Mouse (Mus musculus) neural tube, embryonic 10.5 days (tissue): ENCODE results near the gene Ssr1.

Source experiments
- DNase-seq: peaks from one replicate; pipeline ENCODE4 v3.0.0-alpha.2; 2017; ENCODE audit warnings: low spot score; ENCODE audit errors: extremely low spot score

The Ssr1 gene

GRCm38 (mm10) chr13:37980346-37980745 lies 13.7 kb downstream of the Ssr1 start:
- DNase-seq, result no peak

GRCm38 (mm10) chr13:37979506-37979905 lies 14.5 kb downstream of the Ssr1 start:
- DNase-seq, result no peak

GRCm38 (mm10) chr13:37974731-37975130 lies 19.3 kb downstream of the Ssr1 start:
- no peak for DNase-seq

DNA sequence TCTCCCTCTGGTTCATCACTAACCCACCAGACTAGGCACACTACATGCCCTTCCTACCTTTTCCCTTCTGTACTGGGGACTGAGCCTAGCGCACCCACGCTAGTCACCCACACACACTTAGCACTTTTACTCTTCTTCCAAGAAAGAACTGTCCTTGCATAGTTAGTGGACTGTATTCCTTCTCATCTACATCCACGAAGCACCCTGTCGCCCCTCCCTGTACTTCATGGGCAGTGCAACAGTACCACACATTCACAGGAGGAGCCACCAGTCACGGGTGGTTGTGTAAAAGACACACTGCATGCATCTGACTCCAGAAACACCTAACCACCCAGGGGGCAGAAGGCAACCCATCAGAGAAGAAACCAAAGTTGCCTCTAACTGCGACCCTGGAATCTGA lies 20.0 kb downstream of the Ssr1 start:
- no peak for DNase-seq

GRCm38 (mm10) chr13:37970887-37971530 lies 23.0 kb downstream of the Ssr1 start:
- no peak for DNase-seq

GRCm38 (mm10) chr13:37969988-37970387 lies 24.0 kb downstream of the Ssr1 start:
- no peak for DNase-seq

DNA sequence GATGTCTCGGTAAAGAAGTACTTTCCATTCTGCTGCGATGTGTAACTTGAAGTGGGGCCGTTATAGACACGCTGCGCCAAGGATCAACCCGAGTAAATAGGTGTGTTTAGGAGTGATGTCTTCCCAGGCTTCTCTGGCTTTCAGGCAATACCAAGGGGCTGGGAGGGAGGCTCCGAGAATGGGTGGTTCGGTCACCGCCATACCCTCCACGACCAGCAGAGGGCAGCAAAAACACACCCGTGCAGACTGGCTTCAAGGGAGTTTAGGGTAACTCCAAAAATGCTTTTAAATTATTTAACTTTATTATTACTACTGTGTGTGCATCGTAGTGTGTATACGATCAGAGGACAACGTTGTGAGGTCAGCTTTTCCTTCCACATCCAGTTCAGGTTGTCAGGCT lies 24.7 kb downstream of the Ssr1 start:
- DNase-seq, result peak; percentile 93

DNA sequence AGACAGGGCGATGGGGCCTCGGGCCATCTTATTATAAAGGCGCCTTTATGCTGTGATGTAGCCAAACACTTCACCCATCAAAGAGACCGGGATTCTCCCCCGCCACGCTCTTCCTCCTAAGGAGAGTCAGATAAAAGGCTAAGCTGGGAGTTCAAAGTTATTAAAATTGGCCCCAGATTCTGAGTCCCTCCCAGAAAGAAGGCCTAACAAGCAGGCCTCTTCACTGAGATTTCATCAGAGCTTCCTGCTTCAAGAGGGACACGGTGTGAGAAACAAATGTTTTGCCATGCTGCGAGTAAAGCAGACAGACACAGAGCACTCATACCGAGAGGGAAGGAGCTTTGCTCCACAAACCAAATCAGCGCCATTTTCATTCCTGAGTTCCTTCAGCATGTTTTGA lies 26.5 kb downstream of the Ssr1 start:
- no peak for DNase-seq

GRCm38 (mm10) chr13:37967052-37967437 lies 27.0 kb downstream of the Ssr1 start:
- peak; percentile 49 for DNase-seq

DNA sequence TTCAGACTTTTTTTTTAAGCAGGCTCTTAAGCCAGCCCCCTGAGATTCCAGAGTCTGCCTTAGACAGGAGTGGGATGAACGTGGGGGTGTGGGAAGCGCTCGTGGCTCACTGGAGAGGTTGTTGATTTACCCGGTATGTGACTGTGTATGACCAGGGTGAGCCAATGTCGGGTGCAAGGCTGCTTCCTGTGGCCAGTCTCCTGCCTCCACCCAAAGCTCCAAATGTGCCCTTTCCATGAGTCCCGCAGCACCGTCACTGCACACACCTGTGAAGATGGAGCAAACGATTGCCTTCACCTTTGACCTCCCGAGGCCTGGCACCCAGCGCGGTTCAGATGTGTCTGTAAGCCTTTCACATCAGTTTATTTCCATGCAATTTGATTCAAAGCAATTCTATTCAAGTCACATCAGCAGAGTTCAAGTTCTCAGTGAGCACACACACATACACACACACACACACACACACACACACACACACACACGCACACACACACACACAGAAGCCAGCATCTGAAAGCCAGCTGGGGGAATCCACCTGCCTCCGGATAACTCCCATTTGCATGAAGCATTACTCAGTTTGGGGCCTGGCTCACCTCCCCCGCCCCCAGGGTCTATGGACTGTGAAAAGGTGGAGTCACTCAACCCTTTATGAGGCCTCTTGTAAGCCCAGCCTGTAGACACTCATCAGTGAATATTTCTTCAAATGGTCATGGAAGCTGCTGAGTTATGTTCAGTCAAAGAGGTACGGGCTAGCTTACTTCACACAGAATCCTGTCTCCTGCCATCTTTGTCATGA lies 27.6 kb downstream of the Ssr1 start:
- DNase-seq, result peak; percentile 28

DNA sequence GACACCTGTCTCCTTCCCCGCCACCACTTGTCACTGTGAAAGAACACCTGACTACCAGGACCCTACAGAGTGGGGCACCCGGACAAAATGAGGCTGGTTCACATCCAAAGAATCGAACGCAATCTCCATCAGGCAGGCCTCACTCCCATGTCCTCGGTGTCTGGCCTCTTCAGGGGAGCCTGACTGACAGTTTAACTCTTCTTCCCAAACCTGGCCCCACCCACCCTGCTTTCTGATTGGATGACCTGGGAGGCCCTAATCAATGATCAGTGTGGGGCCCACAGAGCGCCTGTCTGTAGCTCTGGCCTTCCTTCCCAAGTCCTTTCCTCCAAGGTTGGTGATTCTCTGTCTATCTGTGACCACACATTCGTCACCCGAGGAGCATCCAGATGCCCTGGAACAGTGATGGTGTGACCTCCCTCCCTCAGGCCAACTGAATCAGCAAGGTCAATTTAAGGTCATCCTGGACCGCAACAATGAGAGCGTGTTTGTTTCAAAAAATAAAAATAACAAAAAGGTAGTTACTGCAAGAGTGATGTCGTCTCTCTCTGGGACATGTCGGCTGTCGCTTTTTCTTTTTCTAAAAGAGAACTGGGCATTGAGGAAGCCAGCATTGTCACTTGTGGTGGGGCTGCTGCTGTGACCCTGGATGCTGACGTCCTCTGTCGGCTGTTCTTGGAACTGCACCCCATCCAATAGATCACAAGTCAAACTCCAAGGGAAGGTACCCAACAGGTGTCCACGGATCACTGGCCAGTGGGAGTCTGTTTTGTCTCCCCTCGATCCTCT lies 28.7 kb downstream of the Ssr1 start:
- peak; percentile 52 for DNase-seq

- peak; percentile 26 for DNase-seq
Observed at GRCm38 (mm10) chr13:37964128-37965087, 29.6 kb downstream of the Ssr1 start.

DNA sequence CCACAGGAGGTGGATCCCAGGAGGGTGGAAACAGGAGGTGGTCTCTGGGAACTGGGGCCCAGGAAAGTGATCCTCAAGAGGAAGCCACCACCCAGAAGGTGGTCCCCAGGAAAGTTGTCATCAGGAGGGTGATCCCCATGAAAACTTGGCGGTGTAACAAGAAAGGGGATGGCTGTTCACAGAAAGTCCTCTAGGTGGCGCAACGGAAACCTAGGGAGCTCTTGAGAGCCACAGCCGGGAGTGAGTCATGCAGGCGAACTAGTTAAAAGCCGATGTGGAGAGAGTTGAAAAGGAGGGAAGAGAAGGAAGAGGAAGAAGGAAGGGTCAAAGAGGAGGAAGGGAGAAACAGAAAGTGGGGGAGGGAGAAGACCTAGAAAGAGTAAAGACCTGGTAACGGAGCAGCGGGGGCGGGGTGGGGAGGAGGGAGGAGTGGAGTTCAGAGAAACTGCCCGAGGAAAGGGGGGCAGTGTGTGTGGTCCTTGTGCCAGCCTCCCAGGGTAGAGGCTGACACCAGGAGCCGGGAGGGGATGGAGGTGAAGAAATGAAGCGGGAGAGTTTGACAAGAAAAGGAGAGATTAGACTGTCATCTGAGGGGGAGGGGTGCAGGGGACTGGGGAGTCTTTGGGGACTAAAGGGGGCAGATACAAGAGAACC lies 30.5 kb downstream of the Ssr1 start:
- peak; percentile 79 for DNase-seq

DNA sequence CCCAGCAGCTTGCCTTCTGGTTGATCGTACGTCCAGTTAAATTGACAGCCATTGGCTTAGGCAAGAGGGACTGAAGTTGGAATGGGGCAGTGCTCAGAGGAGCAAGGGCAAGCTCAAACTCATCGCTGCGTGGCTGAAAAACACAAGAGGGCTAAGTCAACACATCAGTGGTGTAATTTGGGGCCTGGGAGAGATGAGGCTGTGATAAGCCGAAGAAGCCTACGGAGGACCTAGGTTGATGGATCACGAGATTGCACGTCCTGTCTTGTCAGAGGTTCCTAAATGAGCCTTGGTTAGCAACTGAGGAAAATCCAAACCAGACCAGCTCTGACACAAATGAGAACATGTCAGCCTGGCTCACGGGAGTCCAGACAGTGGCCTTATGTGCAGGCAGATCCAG lies 31.5 kb downstream of the Ssr1 start:
- DNase-seq, result no peak

DNA sequence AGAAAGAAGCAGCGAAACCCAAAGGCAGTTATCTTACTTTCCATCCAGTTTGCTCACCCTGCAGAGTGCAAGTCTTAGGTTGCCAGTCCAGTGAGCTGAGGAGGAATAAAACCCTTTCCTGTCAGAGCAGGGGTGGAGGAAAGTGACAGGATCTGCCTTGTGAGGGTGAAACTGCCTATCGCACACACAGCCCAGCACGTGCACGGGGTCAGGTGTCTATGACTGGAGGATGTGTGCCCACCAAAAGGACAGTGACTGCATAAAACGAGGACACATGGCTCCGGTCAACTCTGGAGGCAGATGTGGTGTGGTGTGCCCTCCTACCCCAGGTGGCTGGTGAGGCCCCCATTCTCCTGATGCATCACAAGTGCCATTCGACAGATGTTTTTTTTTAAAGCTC lies 34.1 kb downstream of the Ssr1 start:
- DNase-seq, result no peak

DNA sequence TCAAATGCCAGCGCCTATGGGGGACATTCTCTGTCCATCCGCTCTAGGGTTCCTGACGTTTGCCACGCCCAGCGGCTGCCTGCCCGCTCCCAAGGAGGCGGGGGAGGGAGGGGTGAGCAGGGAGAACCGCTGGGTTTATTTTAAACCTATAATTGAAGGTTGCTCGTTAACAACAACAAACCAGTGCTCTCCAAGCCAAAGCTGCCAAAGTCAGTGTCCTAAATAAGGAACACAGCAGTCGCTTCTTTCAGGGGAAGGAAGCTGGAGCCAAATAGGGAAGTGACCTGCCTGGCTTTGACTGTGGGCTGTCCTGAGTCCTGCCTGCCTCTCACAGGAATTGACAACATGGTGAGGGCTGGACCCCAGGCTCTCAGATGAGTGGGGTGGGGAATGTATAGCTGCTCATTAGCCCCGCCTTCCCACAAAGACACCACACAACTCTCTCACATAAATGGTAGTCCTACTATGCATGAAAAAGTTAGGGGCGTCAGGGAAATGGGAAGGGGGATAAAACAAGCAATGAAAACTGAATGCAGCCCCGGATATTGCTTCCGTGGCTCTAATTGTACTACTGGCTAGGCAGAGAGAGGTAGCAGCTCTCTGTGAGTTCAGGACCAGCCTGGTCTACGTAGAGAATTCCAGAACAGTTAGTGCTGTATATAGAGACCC lies 34.6 kb downstream of the Ssr1 start:
- DNase-seq, result no peak

DNA sequence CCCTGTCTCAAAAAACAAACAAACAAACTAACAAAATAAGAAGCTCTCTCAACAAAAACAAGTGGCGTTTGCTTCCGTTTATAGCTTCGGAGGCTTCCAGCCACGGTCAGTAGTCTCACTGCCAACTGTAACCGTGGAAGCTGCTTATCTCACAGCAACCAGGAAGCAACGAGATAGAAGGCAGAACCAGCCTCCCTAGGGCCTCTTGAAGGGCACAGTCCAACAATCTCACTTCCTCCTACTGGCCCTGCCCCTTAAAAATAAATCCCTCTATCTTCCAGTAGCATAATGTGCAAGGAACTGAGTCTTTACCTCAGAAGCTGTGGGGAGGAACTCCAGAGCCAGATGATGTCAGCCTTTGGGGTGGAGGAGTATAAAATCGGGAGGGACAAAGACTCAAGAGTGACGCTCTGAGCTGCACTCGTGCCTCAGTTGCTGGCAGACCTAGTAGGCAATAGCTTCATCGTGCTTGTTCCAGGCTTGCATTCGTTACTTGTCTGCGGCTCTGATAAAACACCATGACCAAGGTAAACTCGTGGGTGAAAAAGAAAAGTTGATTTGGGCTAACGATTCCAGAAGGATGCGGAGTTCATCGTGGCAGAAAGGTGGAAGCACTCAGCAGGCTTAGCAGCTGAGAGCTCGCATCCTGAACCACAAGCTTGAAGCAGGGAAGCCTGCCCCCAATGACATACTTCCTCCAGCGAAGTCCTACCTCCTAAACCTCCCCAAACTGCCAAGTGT lies 35.3 kb downstream of the Ssr1 start:
- DNase-seq, result no peak

DNA sequence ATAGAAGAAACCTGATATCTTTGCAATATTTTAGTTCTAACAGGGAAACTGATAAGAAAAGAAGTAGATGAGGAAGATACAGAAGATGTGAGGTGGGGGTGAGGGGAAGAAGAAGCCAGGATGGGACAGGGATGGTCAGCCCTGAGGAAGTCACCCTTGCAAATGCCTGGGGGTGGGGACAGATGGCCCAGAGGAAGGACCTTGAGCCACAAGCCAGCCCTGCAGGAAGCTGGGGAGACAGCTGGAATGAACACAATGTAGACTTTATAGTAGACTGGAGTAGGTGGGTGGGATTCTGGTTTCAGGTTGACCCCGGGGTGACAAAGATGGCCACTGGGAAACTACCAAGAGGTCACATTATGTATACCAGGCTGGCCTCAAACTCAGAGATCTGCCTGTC lies 39.7 kb downstream of the Ssr1 start:
- DNase-seq, result no peak

- no peak for DNase-seq
Observed at GRCm38 (mm10) chr13:37952981-37953380, 41.0 kb downstream of the Ssr1 start.
